Mouse (Mus musculus): Measurements from ENCODE around the gene Top1.

Gene Top1

GRCm38 (mm10) chr2:160744040-160744822 is 98.5 kb downstream of the Top1 start:
- DNase-seq, result peak; percentile 65 to 70

DNA sequence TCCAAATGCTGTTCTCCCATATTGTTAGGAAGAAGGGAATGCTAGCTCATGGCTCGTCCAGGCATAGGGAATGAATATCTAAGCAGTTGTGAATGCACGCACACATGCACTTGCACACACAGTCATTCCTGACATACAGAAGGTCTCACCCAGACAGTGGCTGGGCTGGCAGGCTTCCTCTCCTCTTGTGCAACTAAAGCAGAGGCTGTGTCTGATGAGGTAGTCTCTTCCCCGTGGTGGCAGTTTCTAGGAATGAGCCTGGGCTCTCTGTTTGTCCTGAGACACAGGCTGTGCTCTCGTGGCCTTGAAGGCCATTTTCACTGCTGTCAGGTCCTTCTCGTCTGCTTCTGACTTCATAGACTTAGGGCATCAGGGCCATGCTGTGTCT is 99.1 kb downstream of the Top1 start:
- DNase-seq, result no peak

DNA sequence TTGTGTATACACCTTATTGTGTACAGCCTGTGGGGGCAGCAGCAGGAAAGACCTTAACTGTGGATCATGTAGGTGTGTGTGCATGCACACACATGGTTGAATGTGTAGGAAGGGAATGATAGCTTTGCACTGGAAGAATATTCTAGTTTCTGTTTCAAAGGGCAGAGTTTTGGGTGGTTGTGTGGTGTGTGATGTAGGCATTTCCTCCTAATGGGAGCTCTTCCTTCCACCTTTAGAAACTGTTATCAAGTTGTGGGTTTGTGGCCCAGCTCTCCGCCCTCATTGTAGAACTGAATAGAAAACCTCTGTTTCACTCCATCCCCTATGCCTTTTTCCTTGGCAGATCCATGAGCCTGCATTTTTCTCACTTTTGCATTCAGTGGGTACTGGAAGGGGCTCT is 99.8 kb downstream of the Top1 start:
- no peak for DNase-seq

- no peak for DNase-seq
Measured at GRCm38 (mm10) chr2:160746637-160747036, 100.9 kb downstream of the Top1 start.

DNA sequence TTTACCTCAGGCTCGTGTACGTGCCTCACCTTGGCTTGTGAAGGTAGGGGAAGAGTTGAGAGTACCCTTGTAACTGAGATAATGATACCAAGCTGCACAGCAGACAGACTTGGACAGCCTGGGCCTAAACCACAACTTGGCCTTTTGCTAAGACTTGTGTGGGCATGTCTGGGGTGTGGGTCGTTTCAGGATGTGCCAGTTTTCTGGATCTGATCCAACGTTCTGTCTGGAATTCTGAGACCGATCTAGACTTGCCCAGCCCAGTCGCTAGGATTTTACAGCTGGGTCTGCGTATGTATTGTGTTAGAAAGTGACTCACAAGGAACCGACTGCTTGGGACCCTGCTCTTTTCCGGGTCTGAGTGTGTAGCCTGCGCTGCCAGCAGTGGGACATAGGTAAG is 101.4 kb downstream of the Top1 start:
- no peak for DNase-seq

DNA sequence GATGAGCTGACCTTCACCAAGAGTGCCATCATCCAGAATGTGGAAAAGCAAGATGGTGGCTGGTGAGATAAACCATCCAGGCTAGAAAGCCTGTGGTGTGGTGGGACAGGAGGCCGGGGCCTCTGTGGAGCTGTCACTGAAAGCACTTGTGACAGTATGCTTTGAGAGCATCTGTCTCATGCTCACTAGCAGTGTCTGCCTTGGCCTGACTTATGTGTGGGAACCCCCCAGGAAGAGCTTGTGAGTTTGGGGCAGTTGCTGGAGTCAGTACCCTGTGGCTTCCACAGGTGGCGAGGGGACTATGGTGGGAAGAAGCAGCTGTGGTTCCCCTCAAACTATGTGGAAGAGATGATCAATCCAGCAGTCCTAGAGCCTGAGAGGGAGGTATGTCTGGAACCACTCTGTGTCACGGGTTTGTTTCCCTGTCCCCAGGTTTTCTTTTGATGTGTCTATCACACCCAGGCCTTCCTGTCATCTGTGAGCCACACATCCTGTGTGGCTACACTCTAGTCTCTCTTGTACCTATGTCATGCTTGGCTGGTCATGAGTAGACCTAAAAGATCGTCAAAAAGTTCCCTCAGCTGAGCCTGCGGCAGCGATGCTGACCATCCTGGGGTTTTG is 111.0 kb downstream of the Top1 start:
- DNase-seq, result no peak

DNA sequence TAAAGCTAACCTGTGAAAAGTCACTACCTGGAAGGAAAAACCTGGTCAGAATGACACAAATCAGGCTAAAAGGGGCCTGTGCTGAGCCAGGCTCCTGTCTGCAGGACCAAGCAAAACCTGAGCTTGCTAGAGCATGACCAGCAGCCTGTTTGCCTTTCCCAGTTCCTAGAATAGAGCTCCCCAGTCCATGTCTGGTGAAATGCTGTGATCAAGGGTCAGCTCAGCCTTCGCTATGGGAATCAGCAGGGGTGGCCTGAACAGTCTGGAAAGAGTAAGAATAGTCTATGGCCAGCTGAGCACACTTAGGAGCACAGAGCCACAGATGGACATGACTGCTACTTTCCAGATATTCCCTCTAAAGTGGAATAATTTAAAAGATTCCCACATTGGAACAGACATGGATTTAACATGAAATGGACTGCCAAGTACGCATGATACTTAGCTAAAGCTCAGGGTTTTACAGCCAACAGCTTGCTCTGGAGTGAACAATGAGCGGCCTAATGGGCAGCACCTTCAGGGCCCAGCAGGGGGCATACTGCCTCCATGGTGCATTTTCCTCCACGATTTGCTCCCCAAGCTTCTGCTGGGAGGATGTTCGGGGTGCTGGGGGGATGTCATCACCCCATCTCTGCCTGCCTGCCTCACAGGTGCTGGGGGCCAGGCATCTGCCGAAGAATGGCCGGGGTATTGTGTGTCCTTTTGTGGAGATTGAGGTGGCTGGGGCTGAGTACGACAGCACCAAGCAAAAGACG is 114.9 kb downstream of the Top1 start:
- peak; percentile 39 to 41 for DNase-seq

GRCm38 (mm10) chr2:160763816-160764215 is 118.1 kb downstream of the Top1 start:
- no peak for DNase-seq

DNA sequence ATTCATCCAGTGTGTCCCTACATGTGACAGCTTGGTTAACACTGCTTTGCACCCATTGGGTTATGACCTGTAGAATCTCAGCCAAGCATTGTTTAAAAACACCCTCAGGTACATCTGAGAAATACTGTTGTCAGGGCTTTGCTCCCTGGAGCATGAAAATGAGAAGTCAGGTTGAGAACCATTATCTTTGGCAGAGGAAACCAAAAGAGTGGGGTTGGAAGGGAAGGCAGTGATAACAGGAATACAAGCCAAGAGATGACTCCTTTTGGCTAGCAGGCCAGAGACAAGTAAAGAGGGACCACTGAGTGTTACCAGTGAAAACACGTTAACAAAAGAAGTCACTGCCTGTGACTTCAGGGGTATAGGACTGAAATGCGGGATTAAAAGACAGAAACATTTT is 118.7 kb downstream of the Top1 start:
- no peak for DNase-seq

DNA sequence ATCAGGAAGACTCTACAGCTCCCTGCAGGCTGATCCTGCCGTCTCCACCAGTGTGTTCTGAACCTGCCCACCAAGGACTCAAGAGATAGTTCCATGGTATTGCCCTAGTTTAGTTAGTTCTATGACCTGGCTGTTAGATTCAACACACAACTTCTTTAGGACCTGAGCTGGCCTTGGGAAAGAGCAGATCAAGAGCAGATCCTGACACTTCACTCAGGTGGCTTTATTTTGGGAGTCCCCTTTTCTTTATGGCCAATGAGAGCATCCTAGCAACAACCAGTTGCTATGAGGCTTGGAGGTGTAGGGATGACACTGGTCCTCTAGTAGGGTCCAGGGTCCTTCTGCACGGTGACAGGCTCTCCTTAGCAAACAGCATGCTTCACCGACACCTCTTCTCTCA is 119.4 kb downstream of the Top1 start:
- no peak for DNase-seq

DNA sequence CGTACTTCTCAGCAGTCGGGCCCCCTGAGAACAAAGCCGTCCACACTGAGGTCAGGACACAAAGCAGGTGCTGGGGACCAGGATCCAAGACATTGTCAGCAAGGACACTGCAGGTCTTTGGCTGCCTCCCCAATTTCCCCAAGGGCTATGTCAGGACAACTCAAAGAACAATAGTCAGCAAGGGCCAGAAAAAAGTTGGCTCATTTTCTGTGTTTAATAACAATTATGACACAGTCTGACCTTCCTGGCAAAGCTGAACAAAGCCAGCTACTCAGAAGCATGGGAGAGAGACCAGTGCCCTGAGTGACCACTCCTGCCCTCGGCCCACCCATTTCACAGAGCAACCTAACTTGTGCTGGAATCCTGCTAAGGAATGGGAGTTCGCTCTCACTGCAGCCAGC is 120.7 kb downstream of the Top1 start:
- peak; percentile 39 to 45 for DNase-seq

GRCm38 (mm10) chr2:160767201-160767600 is 121.5 kb downstream of the Top1 start:
- DNase-seq, result no peak

DNA sequence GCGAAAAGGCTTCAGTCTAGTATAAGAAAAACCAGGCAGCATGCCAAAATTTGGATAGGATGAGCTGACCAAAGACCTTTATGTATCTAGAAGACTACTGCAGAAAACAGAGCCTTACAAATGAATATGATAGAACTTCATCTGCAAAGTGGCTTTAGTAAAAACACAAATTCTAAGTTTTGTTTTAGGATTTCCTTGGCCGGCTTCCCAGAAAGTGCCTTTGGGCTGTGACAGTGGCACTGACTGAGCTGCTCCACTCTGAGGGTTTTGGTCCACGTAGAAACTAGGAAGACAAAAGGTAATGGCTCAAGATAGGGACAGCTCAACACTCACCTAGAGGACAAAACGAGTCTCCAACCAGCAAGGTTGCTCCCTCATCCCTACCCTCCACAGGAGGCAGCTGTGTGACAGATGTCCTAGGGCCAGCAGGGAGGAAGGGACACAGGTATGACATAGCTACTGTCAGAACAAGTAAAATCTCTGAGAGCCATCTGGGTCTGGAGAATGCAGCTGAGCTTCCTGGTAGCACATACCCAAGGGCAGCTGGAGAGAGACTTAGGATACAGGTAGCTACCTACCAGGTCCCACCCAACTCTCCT is 122.5 kb downstream of the Top1 start:
- DNase-seq, result peak in 1 of 2 experiments; percentile 2

- peak in 1 of 2 experiments; percentile 1 for DNase-seq
Measured at GRCm38 (mm10) chr2:160768997-160769396, 123.3 kb downstream of the Top1 start.

DNA sequence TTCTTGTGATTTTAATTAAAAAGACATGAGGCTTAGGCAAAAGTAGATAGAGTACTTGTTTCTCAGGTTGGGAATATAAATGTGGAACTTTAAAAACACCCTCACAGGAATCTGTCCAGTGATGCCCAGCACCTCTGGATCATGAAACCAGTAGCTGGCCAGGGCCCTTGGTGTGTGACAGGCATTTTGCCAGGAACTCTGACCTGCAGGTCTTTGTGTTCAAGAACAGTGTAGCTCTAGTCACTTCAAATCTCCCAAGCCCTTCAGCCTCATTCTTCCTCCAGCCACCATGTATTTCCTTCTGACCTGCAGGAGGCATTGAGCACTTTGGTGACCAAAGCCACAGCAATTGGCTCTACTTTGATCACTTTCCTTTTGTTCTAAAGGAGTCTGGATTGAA is 124.7 kb downstream of the Top1 start:
- DNase-seq, result no peak

DNA sequence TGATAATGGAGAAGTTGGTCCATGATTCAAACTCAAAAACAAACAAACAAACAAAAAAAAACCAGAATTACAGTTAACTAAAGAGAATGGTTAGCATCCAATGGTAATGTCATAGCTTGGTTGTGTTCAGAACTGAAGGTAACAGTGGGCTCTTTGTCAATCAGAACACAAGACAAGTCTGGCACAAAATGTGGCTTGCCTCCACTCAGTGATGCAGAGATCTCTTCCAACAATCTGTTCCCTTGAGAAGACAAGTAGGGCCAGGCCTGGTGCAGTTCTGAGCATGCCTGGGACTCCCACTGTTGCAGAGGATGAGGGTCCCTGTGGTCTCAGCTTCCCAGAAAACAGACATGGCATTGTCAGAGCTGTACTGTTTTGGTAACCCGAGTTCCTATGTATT is 125.2 kb downstream of the Top1 start:
- no peak for DNase-seq

GRCm38 (mm10) chr2:160771325-160772276 is 125.9 kb downstream of the Top1 start:
- DNase-seq, result peak; percentile 45 to 55
